Mouse (Mus musculus): ENCODE measurements around the gene Samsn1. TPM values are rescaled to one million over a fixed set of nuclear protein-coding genes. Genes with fewer than 3 reads are reported as not detected.
"Not testable (repeated sequence)": the region's sequence is repeated elsewhere in the genome, so short reads cannot be mapped to it uniquely, and the experiment has no call there.

Samsn1 gene
- polyA plus RNA-seq, 1 experiment from 2014 or later: 26.5 TPM

DNA sequence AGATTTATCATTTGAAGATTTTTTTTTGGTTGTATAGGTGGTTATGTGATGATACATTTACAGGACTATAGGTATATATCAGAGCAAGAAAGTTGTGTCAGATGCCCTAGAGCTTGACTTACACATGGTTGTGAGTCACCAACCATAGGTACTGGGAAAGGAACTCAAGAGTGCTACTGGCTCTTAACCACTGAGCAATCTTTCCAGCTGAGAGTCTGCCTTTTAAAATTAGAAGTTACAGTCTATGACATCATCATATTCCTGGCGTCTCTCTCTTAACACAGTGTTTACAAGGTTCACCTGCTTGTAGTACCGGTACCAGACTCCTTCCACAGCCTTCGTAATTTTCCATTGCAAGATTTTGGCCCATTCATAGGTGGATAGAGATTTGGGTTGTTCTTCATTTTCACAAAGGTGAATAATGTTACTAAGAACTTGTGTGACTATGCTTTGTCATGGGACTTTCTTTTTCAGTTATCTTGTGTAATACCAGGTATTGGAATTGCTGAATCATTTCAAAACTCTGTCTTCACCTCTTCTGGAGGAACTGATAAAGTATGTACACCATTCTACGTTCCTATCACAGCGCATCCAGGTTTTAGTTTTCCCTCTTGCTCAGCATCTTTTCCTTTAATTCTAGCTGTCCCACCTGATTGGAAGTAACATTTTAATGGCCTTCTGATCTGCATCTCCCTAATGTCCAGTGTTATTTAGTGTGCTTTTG, 184.2 kb downstream of the Samsn1 start:
- Histone ChIP-seq H3K4me3 (ENCODE audit: inconsistent target) (no peak overlapping the region), H3K27ac (no peak overlapping the region), H3K36me3 (ENCODE audit: inconsistent target) (no peaks in the 10 kb centered on the region), H3K79me2 (ENCODE audit: inconsistent target) (no peaks in the 10 kb centered on the region)
- WGBS (ENCODE audit: missing documents): 60% methylated on average over 5 of the region's 5 CpGs

- 13% methylated on average over 4 of the region's 4 CpGs for WGBS (ENCODE audit: missing documents)
- no peaks in the 10 kb centered on the region for H3K36me3 ChIP-seq (ENCODE audit: inconsistent target)
- H3K79me2 ChIP-seq (ENCODE audit: inconsistent target): no peaks in the 10 kb centered on the region
- H3K27ac ChIP-seq: no peak overlapping the region
- no peak overlapping the region for H3K4me3 ChIP-seq (ENCODE audit: inconsistent target)
These were observed 190.7 kb downstream of the Samsn1 start for GRCm38 (mm10) chr16:75831390-75831789.

- H3K36me3 ChIP-seq (ENCODE audit: inconsistent target); H3K79me2 ChIP-seq (ENCODE audit: inconsistent target); H3K4me3 ChIP-seq (ENCODE audit: inconsistent target); H3K27ac ChIP-seq: not testable (repeated sequence)
These were observed 195.1 kb downstream of the Samsn1 start for GRCm38 (mm10) chr16:75826949-75827348.

DNA sequence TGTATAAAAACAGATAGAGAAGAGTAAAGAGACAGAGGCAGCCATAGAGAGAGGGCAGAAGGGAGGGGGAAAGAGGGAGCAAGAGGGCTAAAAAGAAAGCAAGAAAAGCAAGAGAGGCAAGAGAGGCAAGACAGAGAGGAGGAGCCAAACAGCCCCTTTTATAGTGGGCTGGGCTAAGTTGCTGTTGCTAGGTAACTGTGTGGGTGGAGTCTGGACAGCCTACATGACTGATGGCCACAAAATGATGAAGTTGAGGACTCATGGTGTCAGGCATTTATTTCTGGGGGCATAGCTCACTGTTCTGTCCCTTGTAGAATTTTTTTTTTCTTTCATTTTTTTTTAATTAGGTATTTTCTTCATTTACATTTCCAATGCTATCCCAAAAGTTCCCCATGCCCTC, 195.6 kb downstream of the Samsn1 start:
- no peak overlapping the region for H3K4me3 ChIP-seq (ENCODE audit: inconsistent target)
- no peaks in the 10 kb centered on the region for H3K79me2 ChIP-seq (ENCODE audit: inconsistent target)
- H3K27ac ChIP-seq: no peak overlapping the region
- no peaks in the 10 kb centered on the region for H3K36me3 ChIP-seq (ENCODE audit: inconsistent target)

- Histone ChIP-seq H3K79me2 (ENCODE audit: inconsistent target) (no peaks in the 10 kb centered on the region), H3K27ac (no peak overlapping the region), H3K4me3 (ENCODE audit: inconsistent target) (no peak overlapping the region), H3K36me3 (ENCODE audit: inconsistent target) (no peaks in the 10 kb centered on the region)
- 95% methylated on average over 5 of the region's 6 CpGs for WGBS (ENCODE audit: missing documents)
These were observed 198.9 kb downstream of the Samsn1 start for GRCm38 (mm10) chr16:75823226-75823625.

DNA sequence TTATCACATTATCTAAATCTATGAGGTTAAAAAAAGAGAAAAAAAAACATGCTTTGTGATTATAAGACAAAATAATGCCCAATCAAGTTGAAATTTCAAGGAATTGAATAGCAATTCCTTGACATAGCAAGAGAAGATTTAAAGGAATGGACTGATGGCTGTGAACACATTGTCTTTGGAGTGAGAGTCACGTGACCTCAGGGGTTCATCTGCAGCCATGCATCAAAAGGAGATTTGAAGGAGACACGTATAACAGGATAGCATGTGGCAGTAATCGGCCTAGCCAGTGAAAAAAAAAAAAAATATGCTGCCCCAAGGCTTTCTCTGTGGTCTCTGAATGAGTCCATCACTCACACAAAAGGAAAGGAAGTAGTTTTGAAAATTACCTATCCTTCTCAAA, 201.1 kb downstream of the Samsn1 start:
- Histone ChIP-seq H3K79me2 (ENCODE audit: inconsistent target) (no peaks in the 10 kb centered on the region), H3K36me3 (ENCODE audit: inconsistent target) (no peaks in the 10 kb centered on the region), H3K4me3 (ENCODE audit: inconsistent target) (no peak overlapping the region), H3K27ac (no peak overlapping the region)
- 90% methylated on average over 3 of the region's 3 CpGs for WGBS (ENCODE audit: missing documents)

All from macrophage (primary cell).